Mouse (Mus musculus) frontal cortex, adult (tissue): ENCODE data around the gene C530008M17Rik.
"Not testable (repeated sequence)": the region's sequence is repeated elsewhere in the genome, so short reads cannot be mapped to it uniquely, and the experiment has no call there.

Experiments
- ATAC-seq: cut with Nextera tagmentation; 2 replicates; pipeline ENCODE4 v1.9.2; 2017; ENCODE audit warnings: mild to moderate bottlenecking, moderate library complexity, mixed read lengths; ENCODE audit not compliant: low TSS enrichment

C530008M17Rik gene

DNA sequence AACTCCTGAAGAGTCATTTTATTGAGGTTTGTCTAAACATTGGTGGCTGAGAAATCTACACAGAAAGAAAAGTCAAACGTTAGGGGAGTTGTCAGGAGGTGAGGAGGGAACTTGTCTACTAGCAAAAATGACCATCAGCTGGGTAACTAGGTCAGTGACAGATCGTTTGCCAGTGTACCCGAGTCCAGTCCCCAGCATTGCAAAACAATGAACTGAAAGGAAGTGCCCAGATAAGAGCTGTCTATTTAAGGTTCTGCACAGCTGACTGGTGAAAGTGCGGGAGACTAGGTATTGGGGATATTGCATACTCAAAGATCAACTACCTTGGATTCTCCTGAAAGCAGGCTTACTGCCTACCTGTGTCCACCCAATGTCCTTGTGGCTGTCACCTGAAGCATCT is 245.8 kb downstream of the C530008M17Rik start:
- ATAC-seq, result no peak

DNA sequence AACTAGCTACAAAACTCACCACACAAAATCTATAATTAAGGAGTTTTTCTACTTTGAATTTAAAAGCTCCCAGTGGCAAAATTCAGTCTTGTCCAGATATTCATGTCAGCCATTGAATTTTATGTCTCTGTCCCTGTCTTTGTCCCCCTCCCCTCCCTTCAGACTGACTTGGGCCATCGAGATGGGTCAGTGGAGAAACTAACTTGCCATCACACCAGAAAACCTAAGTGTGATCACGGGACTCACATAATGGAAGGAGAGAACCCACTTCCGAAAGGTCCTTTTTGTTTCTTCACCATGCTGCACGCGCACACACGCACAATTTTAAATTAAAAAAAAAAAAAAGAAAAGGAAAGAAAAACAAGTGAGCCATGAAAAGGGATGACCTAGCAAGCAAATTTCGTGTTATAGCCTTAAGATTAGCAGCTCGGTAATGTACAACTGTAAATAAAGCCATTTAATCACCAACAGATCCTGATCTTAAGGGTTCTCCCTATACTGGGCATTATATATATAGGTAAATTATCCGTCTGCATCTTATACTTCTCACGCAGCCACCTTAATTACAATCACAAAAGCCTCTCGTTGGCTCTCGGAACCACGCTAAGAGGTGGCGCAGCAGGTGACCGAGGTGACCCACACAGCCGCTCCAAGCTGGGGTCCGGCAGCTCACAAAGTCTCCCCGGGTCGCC is 248.5 kb downstream of the C530008M17Rik start:
- 0 out of 2 replicates have a peak, but pooled peaks have one; percentile 5 for ATAC-seq

DNA sequence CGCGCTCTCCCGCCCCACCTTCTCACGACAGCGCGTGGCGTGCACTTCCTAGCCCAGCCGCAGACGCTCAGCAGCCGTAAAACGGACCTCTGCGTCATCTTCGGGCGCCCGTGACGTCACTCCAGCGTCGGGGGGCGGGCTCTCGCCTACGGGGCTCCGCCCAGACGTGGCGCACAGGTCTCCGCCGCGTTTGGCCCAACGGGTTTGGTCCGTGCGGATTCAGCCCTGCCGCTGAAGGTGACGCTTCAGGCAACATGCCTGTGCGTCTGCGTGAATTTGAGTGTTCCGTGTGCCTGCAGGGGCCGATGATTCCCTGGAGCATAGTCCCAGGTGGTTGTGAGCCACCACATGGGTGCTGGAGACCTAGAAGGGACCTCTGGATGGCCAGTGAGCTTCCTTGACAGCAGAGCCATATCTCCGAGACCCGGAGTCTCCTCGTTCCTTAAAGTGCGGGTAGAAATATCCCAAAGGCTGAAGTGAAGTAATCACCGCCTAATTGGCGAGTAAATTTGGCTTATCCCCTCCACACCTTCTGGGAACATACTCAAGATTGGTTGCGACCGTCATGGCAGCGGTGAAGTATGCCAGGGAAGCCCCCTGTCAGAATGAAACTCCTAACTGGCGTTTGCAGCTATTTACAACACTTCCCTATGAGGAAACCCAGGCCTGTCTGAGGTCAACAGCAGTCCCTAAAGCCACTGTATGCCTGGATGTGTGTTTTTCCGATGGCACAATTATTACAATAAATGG is 249.3 kb downstream of the C530008M17Rik start, which contains the start of gene Aasdh:
Gene Aasdh (minus strand): TSS at position 110 of the 750 bp plus-strand sequence.
- ATAC-seq, result peak; percentile 93

DNA sequence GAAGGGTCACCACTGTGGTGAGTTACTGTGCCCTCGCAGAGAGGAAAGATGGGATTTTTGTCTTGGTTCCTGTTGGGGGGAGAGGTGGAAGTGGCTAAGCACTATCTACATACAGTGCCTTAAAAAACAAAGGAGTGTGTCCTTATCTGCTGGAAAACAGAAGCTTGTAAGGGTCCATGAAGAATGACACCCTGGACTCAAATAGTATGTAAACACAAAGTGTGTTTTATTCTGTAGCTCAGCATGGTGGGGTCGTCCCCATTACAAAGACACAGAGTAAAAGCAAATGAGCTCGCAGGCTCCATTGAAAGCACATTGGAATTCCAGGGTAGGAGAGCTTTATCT is 249.8 kb downstream of the C530008M17Rik start:
- peak; percentile 7; the same call in 1 of the 2 replicates for ATAC-seq

DNA sequence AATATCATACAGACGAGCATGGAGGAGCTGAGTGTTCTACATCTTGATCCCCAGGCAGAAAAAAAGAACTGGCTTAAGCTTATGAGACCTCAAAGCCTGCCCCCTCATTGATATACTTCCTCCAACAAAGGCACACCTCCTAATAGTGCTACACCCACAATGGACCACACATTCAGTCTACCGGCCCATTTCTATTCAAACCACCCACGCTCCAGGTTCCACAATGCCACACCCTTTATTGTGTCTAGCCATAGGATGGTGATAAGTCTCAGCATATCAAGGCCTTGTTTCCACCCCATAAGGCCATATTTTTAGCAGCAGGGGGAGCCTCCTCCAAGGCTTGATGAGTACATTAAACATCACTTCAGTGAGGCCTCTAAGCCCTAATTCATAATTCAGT is 254.5 kb downstream of the C530008M17Rik start:
- no peak for ATAC-seq

DNA sequence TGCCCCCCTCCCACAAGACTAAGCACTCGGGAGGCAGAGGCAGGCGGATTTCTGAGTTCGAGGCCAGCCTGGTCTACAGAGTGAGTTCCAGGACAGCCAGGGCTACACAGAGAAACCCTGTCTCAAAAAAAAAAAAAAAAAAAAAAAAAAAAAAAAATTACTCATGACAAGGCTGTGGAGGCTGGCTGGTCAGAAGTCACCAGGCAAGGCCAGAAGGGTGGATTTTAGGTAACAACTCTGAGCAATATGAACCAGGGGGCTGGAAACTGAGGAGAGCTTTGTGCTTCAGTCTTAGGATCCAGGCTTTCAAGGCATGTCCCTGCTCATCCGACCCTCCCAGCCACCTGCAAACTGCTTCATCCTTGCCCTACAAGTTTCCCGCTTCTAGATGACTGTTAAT is 256.2 kb downstream of the C530008M17Rik start:
- not testable (repeated sequence) for ATAC-seq

DNA sequence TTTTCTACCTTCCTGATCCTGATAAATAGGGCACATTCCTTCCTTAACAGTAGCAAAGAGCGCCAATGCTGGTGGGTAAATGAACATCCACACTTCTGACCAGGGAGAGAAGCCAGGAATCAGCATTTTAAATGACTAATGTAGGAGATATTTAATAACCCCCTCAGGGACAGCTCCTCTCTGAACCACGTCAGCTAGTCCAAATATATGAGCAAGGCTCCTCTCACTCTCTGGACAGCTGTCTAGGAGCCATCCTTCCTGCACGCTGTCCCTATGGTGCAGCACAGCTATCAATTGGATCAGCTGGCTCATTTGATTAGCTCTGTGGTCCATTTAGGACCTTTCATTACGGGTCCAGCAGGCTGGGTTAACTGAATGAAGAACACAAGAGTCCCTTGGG is 266.5 kb downstream of the C530008M17Rik start:
- no peak for ATAC-seq
